Mouse (Mus musculus) MEL (cell line): ENCODE measurements around the gene Ikzf1. TPM values are rescaled to one million over a fixed set of nuclear protein-coding genes. Genes with fewer than 3 reads are reported as not detected.

Experiments used
- DNase-seq: peaks from one replicate; pipeline ENCODE4 v3.0.0; 2011; ENCODE audit warnings: low read depth, low spot score
- H3K27ac ChIP-seq: 2 replicates; pipeline ENCODE4 v1.5.1; 2012; ENCODE audit warnings: low read depth, mild to moderate bottlenecking, control low read depth, low read length, moderate library complexity; ENCODE audit not compliant: control insufficient read depth
- H3K27me3 ChIP-seq, 2 experiments: fragments of 150-350 bp in 1 of 2; sonication (generic) in 1 of 2; 2 replicates each; pipeline ENCODE4 v1.6.1; 2012; ENCODE audit warnings: low read length in 2 of 2, mild to moderate bottlenecking in 2 of 2, improper control_type of control experiment in 1 of 2, moderate library complexity in 1 of 2; ENCODE audit not compliant: insufficient read depth in 2 of 2, control insufficient read depth in 1 of 2
- H3K36me3 ChIP-seq, 2 experiments: 2 replicates each; pipeline ENCODE4 v1.6.1; 2012 to 2014; ENCODE audit warnings: low read length in 2 of 2, improper control_type of control experiment in 1 of 2, inconsistent platforms in 1 of 2, mild to moderate bottlenecking in 1 of 2; ENCODE audit not compliant: insufficient read depth in 2 of 2, control insufficient read depth in 1 of 2
- H3K4me1 ChIP-seq, 2 experiments: fragments of 150-350 bp in 1 of 2; sonication (generic) in 1 of 2; 2 replicates each; pipeline ENCODE4 v1.6.1; 2012; ENCODE audit warnings: low read length in 2 of 2, improper control_type of control experiment in 1 of 2, mild to moderate bottlenecking in 1 of 2; ENCODE audit not compliant: insufficient read depth in 2 of 2, control insufficient read depth in 1 of 2
- H3K4me3 ChIP-seq, 2 experiments: fragments of 150-350 bp in 1 of 2; sonication (generic) in 1 of 2; 2 replicates each; pipeline ENCODE4 v1.5.1; 2012; ENCODE audit warnings: low read depth in 2 of 2, low read length in 2 of 2, mild to moderate bottlenecking in 2 of 2, moderate library complexity in 2 of 2, control low read depth in 1 of 2, improper control_type of control experiment in 1 of 2; ENCODE audit not compliant: control insufficient read depth in 1 of 2, insufficient read depth in 1 of 2
- H3K79me2 ChIP-seq: 2 replicates; pipeline ENCODE4 v1.6.1; 2012; ENCODE audit warnings: mild to moderate bottlenecking, low read length, moderate library complexity; ENCODE audit not compliant: control insufficient read depth, poor library complexity, insufficient read depth
- H3K9ac ChIP-seq: 2 replicates; pipeline ENCODE4 v1.6.1; 2012; ENCODE audit warnings: low read depth, mild to moderate bottlenecking, control low read depth, low read length, moderate library complexity; ENCODE audit not compliant: control insufficient read depth, poor library complexity, severe bottlenecking
- H3K9me3 ChIP-seq: fragments of 150-350 bp; sonication (generic); replicated peaks from 2 replicates; pipeline ENCODE4 v1.6.1; 2012; ENCODE audit warnings: mild to moderate bottlenecking, low read length, improper control_type of control experiment, moderate library complexity; ENCODE audit not compliant: insufficient read depth
- BHLHE40 ChIP-seq: IDR thresholded peaks from 2 replicates; pipeline ENCODE4 v1.6.1; 2012; ENCODE audit warnings: low read depth, mild to moderate bottlenecking, inconsistent platforms, low read length, improper control_type of control experiment, borderline replicate concordance
- CHD1 ChIP-seq: IDR thresholded peaks from 2 replicates; pipeline ENCODE4 v1.6.1; 2012; ENCODE audit warnings: low read depth, mild to moderate bottlenecking, inconsistent platforms, low read length, improper control_type of control experiment
- CHD2 ChIP-seq: IDR thresholded peaks from 2 replicates; pipeline ENCODE4 v1.6.1; 2011; ENCODE audit warnings: low read length, improper control_type of control experiment
- CTCF ChIP-seq, 3 experiments: IDR thresholded peaks in 2 of 3; conservative IDR thresholded peaks in 1 of 3; 2 replicates each; pipeline ENCODE4 v1.5.1; 2011 to 2012; ENCODE audit warnings: low read length in 3 of 3, low read depth in 2 of 3, mild to moderate bottlenecking in 2 of 3, improper control_type of control experiment in 1 of 3, inconsistent platforms in 1 of 3, mixed read lengths in 1 of 3, moderate library complexity in 1 of 3; ENCODE audit not compliant: control insufficient read depth in 1 of 3, insufficient read depth in 1 of 3, poor library complexity in 1 of 3, severe bottlenecking in 1 of 3
- E2F4 ChIP-seq: IDR thresholded peaks from 2 replicates; pipeline ENCODE4 v1.6.1; 2011; ENCODE audit warnings: low read depth, low read length, improper control_type of control experiment, borderline replicate concordance
- ELF1 ChIP-seq: IDR thresholded peaks from 2 replicates; pipeline ENCODE4 v1.6.1; 2014; ENCODE audit warnings: low read depth, mild to moderate bottlenecking, inconsistent platforms, low read length, improper control_type of control experiment, moderate library complexity
- EP300 ChIP-seq, 2 experiments: IDR thresholded peaks; 2 replicates each; pipeline ENCODE4 v1.6.1; 2011; ENCODE audit warnings: improper control_type of control experiment in 2 of 2, low read length in 2 of 2, low read depth in 1 of 2, mild to moderate bottlenecking in 1 of 2
- ETS1 ChIP-seq: IDR thresholded peaks from 2 replicates; pipeline ENCODE4 v1.6.1; 2012; ENCODE audit warnings: low read depth, mild to moderate bottlenecking, inconsistent platforms, low read length, improper control_type of control experiment, moderate library complexity
- GABPA ChIP-seq: IDR thresholded peaks from 2 replicates; pipeline ENCODE4 v1.6.1; 2012; ENCODE audit warnings: low read depth, mild to moderate bottlenecking, inconsistent platforms, low read length, improper control_type of control experiment, moderate library complexity
- GATA1 ChIP-seq: IDR thresholded peaks from 2 replicates; pipeline ENCODE4 v1.6.1; 2011; ENCODE audit warnings: low read depth, low read length, improper control_type of control experiment
- HCFC1 ChIP-seq: IDR thresholded peaks from 2 replicates; pipeline ENCODE4 v1.6.1; 2012; ENCODE audit warnings: low read depth, mild to moderate bottlenecking, inconsistent platforms, low read length, improper control_type of control experiment, moderate library complexity
- JUND ChIP-seq: IDR thresholded peaks from 2 replicates; pipeline ENCODE4 v1.6.1; 2011; ENCODE audit warnings: low read depth, mild to moderate bottlenecking, improper control_type of control experiment, low read length
- KAT2A ChIP-seq: conservative IDR thresholded peaks from 2 replicates; pipeline ENCODE4 v1.6.1; 2012; ENCODE audit warnings: low read depth, low read length, improper control_type of control experiment, inconsistent platforms
- MAFK ChIP-seq: IDR thresholded peaks from 2 replicates; pipeline ENCODE4 v1.6.1; 2011; ENCODE audit warnings: low read depth, mild to moderate bottlenecking, low read length, improper control_type of control experiment, borderline replicate concordance
- MAX ChIP-seq: IDR thresholded peaks from 2 replicates; pipeline ENCODE4 v1.6.1; 2011; ENCODE audit warnings: low read length, improper control_type of control experiment
- MAZ ChIP-seq: IDR thresholded peaks from 2 replicates; pipeline ENCODE4 v1.6.1; 2012; ENCODE audit warnings: low read depth, mild to moderate bottlenecking, inconsistent platforms, low read length, improper control_type of control experiment
- MEF2A ChIP-seq: IDR thresholded peaks from 2 replicates; pipeline ENCODE4 v1.6.1; 2014; ENCODE audit warnings: low read depth, mild to moderate bottlenecking, inconsistent platforms, low read length, improper control_type of control experiment; ENCODE audit not compliant: poor library complexity, insufficient replicate concordance, severe bottlenecking; ENCODE audit errors: extremely low read depth
- MXI1 ChIP-seq: IDR thresholded peaks from 2 replicates; pipeline ENCODE4 v1.6.1; 2011; ENCODE audit warnings: mild to moderate bottlenecking, low read depth, low read length, improper control_type of control experiment
- MYB ChIP-seq: IDR thresholded peaks from 2 replicates; pipeline ENCODE4 v1.6.1; 2011; ENCODE audit warnings: mild to moderate bottlenecking, low read depth, low read length, improper control_type of control experiment
- MYC ChIP-seq: IDR thresholded peaks from 2 replicates; pipeline ENCODE4 v1.6.1; 2011; ENCODE audit warnings: low read depth, mild to moderate bottlenecking, low read length, improper control_type of control experiment, moderate library complexity
- NELFE ChIP-seq: IDR thresholded peaks from 2 replicates; pipeline ENCODE4 v1.6.1; 2011; ENCODE audit warnings: low read depth, low read length, improper control_type of control experiment
- NRF1 ChIP-seq: IDR thresholded peaks from 2 replicates; pipeline ENCODE4 v1.6.1; 2014; ENCODE audit warnings: low read depth, mild to moderate bottlenecking, inconsistent platforms, low read length, improper control_type of control experiment, moderate library complexity; ENCODE audit not compliant: poor library complexity, insufficient read depth, severe bottlenecking
- POLR2AphosphoS2 ChIP-seq: IDR thresholded peaks from 2 replicates; pipeline ENCODE4 v1.6.1; 2011; ENCODE audit warnings: low read length, improper control_type of control experiment
- POLR2AphosphoS5 ChIP-seq: IDR thresholded peaks from 2 replicates; pipeline ENCODE4 v1.6.1; 2012; ENCODE audit warnings: low read depth, borderline replicate concordance, mild to moderate bottlenecking, inconsistent platforms, low read length, moderate library complexity, mixed read lengths
- RAD21 ChIP-seq: IDR thresholded peaks from 2 replicates; pipeline ENCODE4 v1.6.1; 2011; ENCODE audit warnings: mild to moderate bottlenecking, low read depth, low read length, improper control_type of control experiment
- SIN3A ChIP-seq: IDR thresholded peaks from 2 replicates; pipeline ENCODE4 v1.6.1; 2012; ENCODE audit warnings: low read length, improper control_type of control experiment, inconsistent platforms
- TAL1 ChIP-seq: IDR thresholded peaks from 2 replicates; pipeline ENCODE4 v1.6.1; 2012; ENCODE audit warnings: mild to moderate bottlenecking, inconsistent platforms, low read length, moderate library complexity, mixed read lengths
- TBP ChIP-seq: IDR thresholded peaks from 2 replicates; pipeline ENCODE4 v1.8.0; 2011; ENCODE audit warnings: low read depth, low read length, improper control_type of control experiment
- TCF12 ChIP-seq: IDR thresholded peaks from 2 replicates; pipeline ENCODE4 v1.6.1; 2014; ENCODE audit warnings: low read depth, mild to moderate bottlenecking, inconsistent platforms, low read length, improper control_type of control experiment, moderate library complexity
- UBTF ChIP-seq: IDR thresholded peaks from 2 replicates; pipeline ENCODE4 v1.6.1; 2012; ENCODE audit warnings: low read depth, mild to moderate bottlenecking, inconsistent platforms, low read length, improper control_type of control experiment, moderate library complexity, borderline replicate concordance; ENCODE audit not compliant: insufficient read depth
- USF1 ChIP-seq: IDR thresholded peaks from 2 replicates; pipeline ENCODE4 v1.6.1; 2014; ENCODE audit warnings: low read depth, mild to moderate bottlenecking, inconsistent platforms, low read length, improper control_type of control experiment, moderate library complexity
- USF2 ChIP-seq, 2 experiments: IDR thresholded peaks; 2 replicates each; pipeline ENCODE4 v1.6.1; 2011 to 2012; ENCODE audit warnings: improper control_type of control experiment in 2 of 2, low read length in 2 of 2, borderline replicate concordance in 1 of 2, inconsistent platforms in 1 of 2, low read depth in 1 of 2, mild to moderate bottlenecking in 1 of 2; ENCODE audit not compliant: insufficient read depth in 1 of 2
- ZC3H11A ChIP-seq: IDR thresholded peaks from 2 replicates; pipeline ENCODE4 v1.6.1; 2012; ENCODE audit warnings: low read depth, mild to moderate bottlenecking, inconsistent platforms, low read length, improper control_type of control experiment
- ZKSCAN1 ChIP-seq: IDR thresholded peaks from 2 replicates; pipeline ENCODE4 v1.6.1; 2012; ENCODE audit warnings: low read depth, mild to moderate bottlenecking, inconsistent platforms, low read length, improper control_type of control experiment, moderate library complexity
- ZMIZ1 ChIP-seq: IDR thresholded peaks from 2 replicates; pipeline ENCODE4 v1.6.1; 2012; ENCODE audit warnings: low read depth, mild to moderate bottlenecking, inconsistent platforms, low read length, improper control_type of control experiment, moderate library complexity
- ZNF384 ChIP-seq: IDR thresholded peaks from 2 replicates; pipeline ENCODE4 v1.6.1; 2012; ENCODE audit warnings: low read depth, mild to moderate bottlenecking, inconsistent platforms, low read length, improper control_type of control experiment
- polyA plus RNA-seq, 2 experiments: library from polyadenylated mRNA; stranded (reverse) in 1 of 2; unstranded in 1 of 2; fragments of >175 nt in 1 of 2; fragments of >200 nt in 1 of 2; gene quantifications; 2 replicates each; pipeline versions ENCODE4 v1.2.1 to v1.2.4; 2012; ENCODE audit warnings: low replicate concordance in 2 of 2, low read depth in 1 of 2; ENCODE audit not compliant: insufficient read length in 2 of 2, insufficient read depth in 1 of 2, missing spikeins in 1 of 2
- total RNA-seq: library from RNA; depleted of rRNA; stranded (reverse); fragments of 300-350 nt; gene quantifications from 2 replicates; pipeline ENCODE4 v1.2.3, GENCODE M21; 2012

The Ikzf1 gene
- total and polyA plus RNA-seq, 3 experiments = 28.0 to 128 (median 90.6) TPM

GRCm38 (mm10) chr11:11686569-11687051, 1.8 kb downstream of the Ikzf1 start:
- Histone ChIP-seq H3K9me3 (no peaks in the 10 kb centered on the region), H3K4me1 (peaks cover 10 to 32% of the 10 kb centered on the region in 2 experiments), H3K36me3 (peaks cover 0 to 30% of the 10 kb centered on the region in 2 experiments; a peak in 2 of 4 replicates), H3K27ac (peak overlapping the region; percentile 95), H3K79me2 (peaks cover 62% of the 10 kb centered on the region), H3K4me3 (peak overlapping the region; percentile 60 to 86), H3K27me3 (no peaks in the 10 kb centered on the region), H3K9ac (peak overlapping the region; percentile 93)
- DNase-seq = peak; percentile 83
- TF ChIP-seq TCF12 (no peak), UBTF (no peak), E2F4 (no peak), POLR2AphosphoS5 (no peak), KAT2A (peak; percentile 22; the same call in 1 of the 2 replicates), ZMIZ1 (peak; percentile 70; the same call in 1 of the 2 replicates), USF2 (IDR thresholded peaks at IDR 0.05; ENCODE audit: borderline replicate concordance in 1 of 2, insufficient read depth in 1 of 2, low read depth in 1 of 2, low read length in 2 of 2) (no peak), TBP (peak; percentile 94), MXI1 (peak; percentile 75; the same call in 1 of the 2 replicates), MEF2A (no peak), MAX (peak; percentile 53; the same call in 1 of the 2 replicates), SIN3A (peak; percentile 88), MYC (peak; percentile 81; the same call in 1 of the 2 replicates), BHLHE40 (peak; percentile 63; the same call in 1 of the 2 replicates), MAFK (0 out of 2 replicates have a peak, but pooled peaks have one; percentile 14), POLR2AphosphoS2 (peak; percentile 93), GABPA (no peak), GATA1 (peak; percentile 88), RAD21 (no peak; the same call in 1 of the 2 replicates), ZC3H11A (no peak), ETS1 (peak; percentile 58), CHD1 (peak; percentile 97), EP300 (IDR thresholded peaks at IDR 0.05; ENCODE audit: low read depth in 1 of 2, low read length in 2 of 2) (peak in 1 of 2 experiments; percentile 56; a peak in 2 of 4 replicates), HCFC1 (no peak), CTCF (IDR thresholded peaks at IDR 0.05 in 2 of 3, conservative IDR thresholded peaks at IDR 0.05 in 1 of 3; ENCODE audit: control insufficient read depth in 1 of 3, insufficient read depth in 1 of 3, low read depth in 2 of 3, low read length in 3 of 3, poor library complexity in 1 of 3, severe bottlenecking in 1 of 3) (no peak), ZKSCAN1 (no peak), ZNF384 (no peak), CHD2 (no peak), JUND (0 out of 2 replicates have a peak, but pooled peaks have one; percentile 61), NELFE (peak; percentile 59), MYB (no peak), ELF1 (0 out of 2 replicates have a peak, but pooled peaks have one; percentile 39), USF1 (no peak), NRF1 (no peak), TAL1 (no peak), MAZ (no peak)
